Mouse (Mus musculus): ENCODE measurements around the gene Fcgbp. TPM values are rescaled to one million over a fixed set of nuclear protein-coding genes. Genes with fewer than 3 reads are reported as not detected.

Gene Fcgbp
- polyA plus RNA-seq, 1 experiment from 2014 or later, result 0.15 TPM

GRCm38 (mm10) chr7:28159292-28159691, 88.3 kb downstream of the Fcgbp start:
- no peaks in the 10 kb centered on the region for H3K36me3 ChIP-seq (replicated peaks; ENCODE audit: control insufficient read depth, insufficient read depth, low read depth, low read length)
- H3K9ac ChIP-seq (replicated peaks; ENCODE audit: low read length), result no peak overlapping the region
- ATAC-seq (replicated peaks; ENCODE audit: insufficient number of reproducible peaks, low FRiP score, low TSS enrichment, low read depth), result no peak
- no peak for DNase-seq (ENCODE audit: low spot score)
- no peak overlapping the region for H3K27ac ChIP-seq (replicated peaks; ENCODE audit: low read depth, low read length)
- no peak overlapping the region for H3K4me2 ChIP-seq (ENCODE audit: low read depth, low read length)
- no peaks in the 10 kb centered on the region for H3K9me3 ChIP-seq (replicated peaks; ENCODE audit: control insufficient read depth, low read length)
- no peaks in the 10 kb centered on the region for H3K27me3 ChIP-seq (ENCODE audit: control insufficient read depth, insufficient read depth, low read length)
- H3K4me3 ChIP-seq (ENCODE audit: low read depth, low read length), result no peak overlapping the region
- 59% methylated on average over 6 of the region's 6 CpGs for WGBS
- H3K4me1 ChIP-seq (ENCODE audit: control insufficient read depth, insufficient read depth, low read length), result no peaks in the 10 kb centered on the region

- Histone ChIP-seq H3K4me3 (ENCODE audit: low read depth, low read length) (no peak overlapping the region), H3K9ac (replicated peaks; ENCODE audit: low read length) (no peak overlapping the region), H3K4me1 (ENCODE audit: control insufficient read depth, insufficient read depth, low read length) (no peaks in the 10 kb centered on the region), H3K27ac (replicated peaks; ENCODE audit: low read depth, low read length) (no peak overlapping the region), H3K27me3 (ENCODE audit: control insufficient read depth, insufficient read depth, low read length) (no peaks in the 10 kb centered on the region), H3K9me3 (replicated peaks; ENCODE audit: control insufficient read depth, low read length) (no peaks in the 10 kb centered on the region), H3K36me3 (replicated peaks; ENCODE audit: control insufficient read depth, insufficient read depth, low read depth, low read length) (no peaks in the 10 kb centered on the region), H3K4me2 (ENCODE audit: low read depth, low read length) (no peak overlapping the region)
- ATAC-seq (replicated peaks; ENCODE audit: insufficient number of reproducible peaks, low FRiP score, low TSS enrichment, low read depth) (no peak), DNase-seq (ENCODE audit: low spot score) (no peak)
- WGBS, result 88% methylated on average over 3 of the region's 3 CpGs
Measured at GRCm38 (mm10) chr7:28159893-28160292, 88.9 kb downstream of the Fcgbp start.

GRCm38 (mm10) chr7:28161163-28161749, 90.2 kb downstream of the Fcgbp start:
- H3K4me3 ChIP-seq (ENCODE audit: low read depth, low read length), result no peak overlapping the region
- H3K9me3 ChIP-seq (replicated peaks; ENCODE audit: control insufficient read depth, low read length), result no peaks in the 10 kb centered on the region
- WGBS, result 57% methylated on average over 9 of the region's 9 CpGs
- no peaks in the 10 kb centered on the region for H3K4me1 ChIP-seq (ENCODE audit: control insufficient read depth, insufficient read depth, low read length)
- H3K36me3 ChIP-seq (replicated peaks; ENCODE audit: control insufficient read depth, insufficient read depth, low read depth, low read length), result no peaks in the 10 kb centered on the region
- H3K27me3 ChIP-seq (ENCODE audit: control insufficient read depth, insufficient read depth, low read length), result no peaks in the 10 kb centered on the region
- H3K27ac ChIP-seq (replicated peaks; ENCODE audit: low read depth, low read length), result no peak overlapping the region
- no peak overlapping the region for H3K4me2 ChIP-seq (ENCODE audit: low read depth, low read length)
- no peak overlapping the region for H3K9ac ChIP-seq (replicated peaks; ENCODE audit: low read length)
- ATAC-seq (replicated peaks; ENCODE audit: insufficient number of reproducible peaks, low FRiP score, low TSS enrichment, low read depth) (no peak), DNase-seq (ENCODE audit: low spot score) (no peak)

- no peaks in the 10 kb centered on the region for H3K4me1 ChIP-seq (ENCODE audit: control insufficient read depth, insufficient read depth, low read length)
- 76% methylated on average over 6 of the region's 6 CpGs for WGBS
- DNase-seq (ENCODE audit: low spot score), result no peak
Measured at GRCm38 (mm10) chr7:28165406-28165805, 94.4 kb downstream of the Fcgbp start.

GRCm38 (mm10) chr7:28168320-28169115, 97.5 kb downstream of the Fcgbp start:
- Histone ChIP-seq H3K36me3 (replicated peaks; ENCODE audit: control insufficient read depth, insufficient read depth, low read depth, low read length) (no peaks in the 10 kb centered on the region), H3K4me1 (ENCODE audit: control insufficient read depth, insufficient read depth, low read length) (peaks cover 3% of the 10 kb centered on the region; the same call in 1 of the 2 replicates), H3K4me3 (ENCODE audit: low read depth, low read length) (peak overlapping the region; percentile 73), H3K9ac (replicated peaks; ENCODE audit: low read length) (peak overlapping the region; percentile 61), H3K27me3 (ENCODE audit: control insufficient read depth, insufficient read depth, low read length) (no peaks in the 10 kb centered on the region), H3K4me2 (ENCODE audit: low read depth, low read length) (peak overlapping the region; percentile 71), H3K9me3 (replicated peaks; ENCODE audit: control insufficient read depth, low read length) (no peaks in the 10 kb centered on the region), H3K27ac (replicated peaks; ENCODE audit: low read depth, low read length) (no peak overlapping the region)
- WGBS, result 11% methylated on average over 9 of the region's 9 CpGs
- ATAC-seq (replicated peaks; ENCODE audit: insufficient number of reproducible peaks, low FRiP score, low TSS enrichment, low read depth) (0 out of 2 replicates have a peak, but pooled peaks have one; percentile 3), DNase-seq (ENCODE audit: low spot score) (peak; percentile 83)

More at GRCm38 (mm10) chr7:28165406-28165805, 94.4 kb downstream of the Fcgbp start:
- H3K9me3 ChIP-seq (replicated peaks; ENCODE audit: control insufficient read depth, low read length), result no peaks in the 10 kb centered on the region
- no peak overlapping the region for H3K4me2 ChIP-seq (ENCODE audit: low read depth, low read length)
- no peak overlapping the region for H3K27ac ChIP-seq (replicated peaks; ENCODE audit: low read depth, low read length)
- no peaks in the 10 kb centered on the region for H3K36me3 ChIP-seq (replicated peaks; ENCODE audit: control insufficient read depth, insufficient read depth, low read depth, low read length)
- no peak for ATAC-seq (replicated peaks; ENCODE audit: insufficient number of reproducible peaks, low FRiP score, low TSS enrichment, low read depth)
- H3K4me3 ChIP-seq (ENCODE audit: low read depth, low read length), result no peak overlapping the region
- no peaks in the 10 kb centered on the region for H3K27me3 ChIP-seq (ENCODE audit: control insufficient read depth, insufficient read depth, low read length)
- H3K9ac ChIP-seq (replicated peaks; ENCODE audit: low read length), result no peak overlapping the region

GRCm38 (mm10) chr7:28169489-28170422, 98.7 kb downstream of the Fcgbp start, which contains the start of gene Fbl:
Fbl (plus strand) TSS chr7:28169710.
- Histone ChIP-seq H3K4me3 (ENCODE audit: low read depth, low read length) (peak within 1 kb of the TSS; percentile 73), H3K9me3 (replicated peaks; ENCODE audit: control insufficient read depth, low read length) (no peaks in the 10 kb centered on the region), H3K36me3 (replicated peaks; ENCODE audit: control insufficient read depth, insufficient read depth, low read depth, low read length) (no peaks in the 10 kb centered on the region), H3K4me2 (ENCODE audit: low read depth, low read length) (peak within 1 kb of the TSS; percentile 71), H3K9ac (replicated peaks; ENCODE audit: low read length) (peak within 1 kb of the TSS; percentile 69), H3K27me3 (ENCODE audit: control insufficient read depth, insufficient read depth, low read length) (no peaks in the 10 kb centered on the region), H3K27ac (replicated peaks; ENCODE audit: low read depth, low read length) (0 out of 2 replicates have a peak within 1 kb of the TSS, but pooled peaks have one; percentile 8), H3K4me1 (ENCODE audit: control insufficient read depth, insufficient read depth, low read length) (peaks cover 3% of the 10 kb centered on the region; the same call in 1 of the 2 replicates)
- peak; percentile 83 for ATAC-seq (replicated peaks; ENCODE audit: insufficient number of reproducible peaks, low FRiP score, low TSS enrichment, low read depth)
- WGBS, result under 1% methylated on average over 78 of the region's 80 CpGs
- peak; percentile 97 for DNase-seq (ENCODE audit: low spot score)

Measured in embryonic facial prominence, embryonic 11.5 days (tissue).